Mouse (Mus musculus) fat pad, adult 2 months (tissue): ENCODE results near the gene Helz.

Source experiments
- DNase-seq: peaks from one replicate; pipeline ENCODE4 v3.0.0-alpha.2; 2011; ENCODE audit warnings: low read depth, low spot score; ENCODE audit errors: extremely low read depth

The Helz gene

GRCm38 (mm10) chr11:107716332-107716938, 168.7 kb downstream of the Helz start, which contains the start of gene Cacng1:
Gene Cacng1, minus strand, starts transcription at chr11:107716522.
- no peak for DNase-seq

GRCm38 (mm10) chr11:107720264-107721021, 172.7 kb downstream of the Helz start:
- DNase-seq: no peak

- DNase-seq: no peak
Measured at GRCm38 (mm10) chr11:107721057-107721456, 173.3 kb downstream of the Helz start.

- DNase-seq: no peak
Measured at GRCm38 (mm10) chr11:107724603-107725002, 176.9 kb downstream of the Helz start.

GRCm38 (mm10) chr11:107728073-107728863, 180.5 kb downstream of the Helz start:
- no peak for DNase-seq

- DNase-seq: no peak
Measured at GRCm38 (mm10) chr11:107729141-107729540, 181.4 kb downstream of the Helz start.

GRCm38 (mm10) chr11:107730940-107731339, 183.2 kb downstream of the Helz start:
- no peak for DNase-seq

- DNase-seq: no peak
Measured at GRCm38 (mm10) chr11:107731498-107731897, 183.8 kb downstream of the Helz start.

GRCm38 (mm10) chr11:107734133-107734532, 186.4 kb downstream of the Helz start:
- DNase-seq: no peak

GRCm38 (mm10) chr11:107737886-107738285, 190.2 kb downstream of the Helz start:
- no peak for DNase-seq

- DNase-seq: no peak
Measured at GRCm38 (mm10) chr11:107738418-107739099, 190.8 kb downstream of the Helz start.

GRCm38 (mm10) chr11:107743100-107743499, 195.4 kb downstream of the Helz start:
- no peak for DNase-seq
